Mouse (Mus musculus) embryonic facial prominence, embryonic 14.5 days (tissue): ENCODE measurements around the gene Usp9x. TPM values are rescaled to one million over a fixed set of nuclear protein-coding genes. Genes with fewer than 3 reads are reported as not detected.

ENCODE experiments used
- ATAC-seq: fragments of 200-750 bp; cut with Nextera tagmentation; 2 replicates; pipeline ENCODE4 v1.8.0; 2017; ENCODE audit warnings: low read depth, moderate number of reproducible peaks, moderate TSS enrichment
- DNase-seq: peaks from one replicate; pipeline ENCODE4 v3.0.0-alpha.2; 2015; ENCODE audit warnings: low spot score
- H3K27ac ChIP-seq: fragments of 300-500 bp; sonication (generic); replicated peaks from 2 replicates; pipeline ENCODE4 v1.5.1; 2014; ENCODE audit warnings: low read depth, mild to moderate bottlenecking, low read length, moderate library complexity
- H3K27me3 ChIP-seq: fragments of 300-500 bp; sonication (generic); replicated peaks from 2 replicates; pipeline ENCODE4 v1.6.1; 2014; ENCODE audit warnings: low read length; ENCODE audit not compliant: control insufficient read depth, insufficient read depth
- H3K36me3 ChIP-seq: fragments of 300-500 bp; sonication (generic); 2 replicates; pipeline ENCODE4 v1.6.1; 2014; ENCODE audit warnings: low read length, mixed read lengths; ENCODE audit not compliant: control insufficient read depth, insufficient read depth
- H3K4me1 ChIP-seq: fragments of 300-500 bp; sonication (generic); 2 replicates; pipeline ENCODE4 v1.6.1; 2014; ENCODE audit warnings: antibody characterized with exemption, low read length; ENCODE audit not compliant: control insufficient read depth, insufficient read depth
- H3K4me2 ChIP-seq: fragments of 300-500 bp; sonication (generic); 2 replicates; pipeline ENCODE4 v1.6.1; 2014; ENCODE audit warnings: low read depth, mild to moderate bottlenecking, low read length, moderate library complexity, mixed read lengths
- H3K4me3 ChIP-seq: fragments of 300-500 bp; sonication (generic); 2 replicates; pipeline ENCODE4 v1.5.1; 2014; ENCODE audit warnings: low read depth, mild to moderate bottlenecking, low read length
- H3K9ac ChIP-seq: fragments of 300-500 bp; sonication (generic); 2 replicates; pipeline ENCODE4 v1.6.1; 2014; ENCODE audit warnings: low read depth, mild to moderate bottlenecking, low read length, moderate library complexity, mixed read lengths
- H3K9me3 ChIP-seq: fragments of 300-500 bp; sonication (generic); 2 replicates; pipeline ENCODE4 v1.6.1; 2016; ENCODE audit warnings: low read length; ENCODE audit not compliant: control insufficient read depth
- WGBS: fragments of 180-500 bp; shearing (Covaris S2); extraction: QIAGEN DNeasy Blood & Tissue Kit; methylation state at CpG from one replicate; pipeline ENCODE4 v1.1.7; 2014; 5-methylcytosine and 5-hydroxymethylcytosine counted together
- polyA plus RNA-seq: library from polyadenylated mRNA; unstranded; fragments of >200 nt; fragmentation: Nextera tagmentation; extraction: Ambion mirVana; gene quantifications from 2 replicates; pipeline ENCODE4 v1.2.1, GENCODE M21; 2014

The Usp9x gene
- polyA plus RNA-seq: 54.5 and 58.9 TPM in 2 replicates

DNA sequence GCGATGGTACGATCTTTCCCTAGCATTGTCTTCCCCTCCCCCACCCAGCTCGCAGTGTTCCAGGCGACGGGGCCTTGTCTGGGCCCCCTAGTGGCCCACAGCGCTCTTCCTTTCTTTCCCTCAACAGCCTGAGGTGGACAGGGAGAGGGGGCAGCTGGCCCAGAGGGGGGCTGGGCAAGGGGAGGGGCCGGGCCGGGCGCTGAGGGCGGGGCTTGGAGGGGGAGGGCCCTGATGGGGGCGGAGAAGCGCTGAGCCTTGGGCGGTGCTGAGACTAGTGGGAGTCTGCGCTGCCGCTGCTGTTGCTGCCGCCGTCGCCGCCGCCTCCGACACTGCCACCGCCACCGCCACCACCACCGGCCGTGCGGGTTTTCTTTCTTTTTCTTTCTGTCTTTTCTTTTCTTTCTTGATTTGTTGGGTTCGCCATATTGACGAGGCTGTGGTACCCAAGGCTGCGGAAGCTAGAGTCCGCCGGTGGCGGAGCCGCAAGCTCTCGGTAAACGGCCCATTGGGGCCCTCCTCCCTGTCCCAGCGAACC, at the start of gene Usp9x:
TSS of gene Usp9x (plus strand) at position 258 of the 535 bp plus-strand sequence.
- Histone ChIP-seq H3K27me3 (peaks cover 11% of the 10 kb centered on the region; the same call in 1 of the 2 replicates), H3K9ac (peak within 1 kb of the TSS; percentile 88), H3K36me3 (no peaks in the 10 kb centered on the region), H3K4me1 (no peaks in the 10 kb centered on the region), H3K27ac (peak within 1 kb of the TSS; percentile 94), H3K4me2 (peak within 1 kb of the TSS; percentile 55), H3K9me3 (no peaks in the 10 kb centered on the region), H3K4me3 (peak within 1 kb of the TSS; percentile 70)
- WGBS: 12% methylated on average over 14 of the region's 36 CpGs
- ATAC-seq: peak; percentile 92
- peak; percentile 94 for DNase-seq

DNA sequence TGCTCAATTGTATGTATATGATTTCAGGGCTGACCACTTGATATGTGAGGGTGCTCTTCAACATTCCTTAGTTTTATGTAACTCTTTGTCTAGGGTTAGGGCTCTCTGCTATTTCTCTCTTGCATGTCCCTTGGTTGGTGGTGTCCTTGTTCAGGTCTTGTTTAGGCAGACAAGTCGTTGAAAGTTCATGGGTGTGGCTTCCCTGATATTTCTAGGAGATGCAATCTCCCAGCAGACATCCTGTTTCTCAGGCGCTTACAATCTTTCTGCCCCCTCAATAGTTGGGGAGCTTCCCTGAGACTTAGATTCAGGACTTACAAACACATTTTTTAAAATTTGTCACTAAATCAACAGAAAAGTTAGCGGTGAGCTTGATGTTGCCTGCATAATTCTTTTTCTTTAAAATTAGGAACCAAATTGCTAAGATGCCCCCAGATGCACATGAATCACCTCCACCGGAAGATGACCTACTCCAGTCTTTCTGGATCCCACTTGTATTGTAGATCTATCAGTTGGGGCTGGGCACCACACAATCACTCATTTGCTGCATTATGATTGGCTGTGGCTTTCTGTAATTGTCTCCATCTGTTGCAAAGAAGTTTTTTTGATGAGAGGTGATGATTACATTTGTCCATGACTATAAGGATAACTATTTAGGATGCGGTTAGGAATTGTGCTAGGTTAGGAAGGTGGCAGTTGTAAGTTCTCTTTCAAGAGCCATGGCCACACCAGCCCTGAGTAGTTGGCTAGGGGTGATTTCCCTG, 48.6 kb upstream of the Usp9x start:
- Histone ChIP-seq H3K4me2 (no peak overlapping the region), H3K4me1 (no peaks in the 10 kb centered on the region), H3K36me3 (no peaks in the 10 kb centered on the region), H3K9ac (no peak overlapping the region), H3K27ac (no peak overlapping the region), H3K27me3 (no peaks in the 10 kb centered on the region), H3K4me3 (no peak overlapping the region), H3K9me3 (no peaks in the 10 kb centered on the region)
- WGBS: 76% methylated on average over 5 of the region's 5 CpGs
- DNase-seq: no peak
- no peak for ATAC-seq

DNA sequence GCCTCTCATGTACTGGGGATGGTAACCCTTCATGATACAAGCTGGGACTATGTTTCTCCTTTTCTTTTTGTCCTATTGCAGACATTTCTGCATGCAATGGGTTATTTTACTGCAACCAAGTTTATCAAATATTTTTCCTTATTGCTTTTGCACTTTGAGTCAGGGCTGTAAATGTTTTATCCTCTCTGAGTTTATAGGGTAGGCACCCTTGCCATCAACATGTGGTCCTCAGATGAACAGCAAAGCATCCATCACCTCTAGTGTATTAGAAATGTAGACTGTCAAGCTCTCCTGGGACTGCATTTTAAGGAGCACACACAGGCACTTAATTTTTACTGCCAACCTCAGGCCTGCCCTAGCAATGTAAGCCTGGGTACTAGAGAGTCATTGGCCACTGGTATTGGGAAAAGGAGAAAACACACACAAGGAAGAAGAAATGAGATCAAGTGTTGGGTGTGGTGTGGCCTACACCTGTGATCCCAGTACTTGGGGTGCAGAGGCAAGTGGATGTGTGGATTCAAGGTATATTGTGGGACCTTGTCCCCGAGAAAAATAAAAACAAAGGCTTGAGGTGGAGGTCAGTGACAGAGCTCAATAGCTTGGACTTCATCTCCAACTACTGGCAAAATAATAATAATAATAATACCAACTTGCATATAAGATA, 46.6 kb upstream of the Usp9x start:
- Histone ChIP-seq H3K27me3 (no peaks in the 10 kb centered on the region), H3K36me3 (no peaks in the 10 kb centered on the region), H3K9me3 (no peaks in the 10 kb centered on the region), H3K4me1 (no peaks in the 10 kb centered on the region), H3K4me3 (no peak overlapping the region), H3K9ac (no peak overlapping the region), H3K27ac (no peak overlapping the region), H3K4me2 (no peak overlapping the region)
- WGBS: 71% methylated on average over 1 of the region's 1 CpGs
- DNase-seq: no peak
- no peak for ATAC-seq

GRCm38 (mm10) chrX:13025286-13025685, 46.0 kb upstream of the Usp9x start:
- ATAC-seq (no peak), DNase-seq (no peak)
- Histone ChIP-seq H3K9ac (no peak overlapping the region), H3K27me3 (no peaks in the 10 kb centered on the region), H3K4me3 (no peak overlapping the region), H3K36me3 (no peaks in the 10 kb centered on the region), H3K9me3 (no peaks in the 10 kb centered on the region), H3K27ac (no peak overlapping the region), H3K4me1 (no peaks in the 10 kb centered on the region), H3K4me2 (no peak overlapping the region)
- WGBS: 83% methylated on average over 8 of the region's 8 CpGs

DNA sequence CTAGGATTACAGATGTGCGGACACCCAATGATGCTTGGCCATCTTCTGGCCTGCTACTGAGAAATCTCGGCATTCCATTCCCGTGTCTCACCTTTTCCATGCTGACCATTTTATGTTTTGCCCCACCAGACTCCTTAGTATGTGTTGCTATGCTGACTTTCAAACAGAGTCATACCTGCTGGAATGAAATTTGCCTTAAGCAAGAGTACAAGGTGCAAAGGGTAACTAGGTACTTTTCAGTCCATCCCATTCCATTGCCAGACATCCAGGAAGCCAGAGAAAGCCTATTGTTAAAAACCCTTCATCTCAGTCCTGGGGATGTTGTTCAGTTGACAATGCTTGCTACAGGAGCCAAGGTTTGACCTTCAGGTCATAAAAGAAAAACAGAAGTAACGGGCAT, 43.1 kb upstream of the Usp9x start:
- 80% methylated on average over 4 of the region's 4 CpGs for WGBS
- ATAC-seq: no peak
- H3K4me1 ChIP-seq: no peaks in the 10 kb centered on the region

GRCm38 (mm10) chrX:13029996-13030395, 41.3 kb upstream of the Usp9x start:
- no peaks in the 10 kb centered on the region for H3K4me1 ChIP-seq
- H3K36me3 ChIP-seq: no peaks in the 10 kb centered on the region
- no peak overlapping the region for H3K9ac ChIP-seq
- H3K9me3 ChIP-seq: no peaks in the 10 kb centered on the region
- H3K4me3 ChIP-seq: no peak overlapping the region
- no peaks in the 10 kb centered on the region for H3K27me3 ChIP-seq
- no peak overlapping the region for H3K4me2 ChIP-seq
- no peak for DNase-seq
- 90% methylated on average over 6 of the region's 6 CpGs for WGBS
- ATAC-seq: no peak
- no peak overlapping the region for H3K27ac ChIP-seq

More for the DNA sequence above, 43.1 kb upstream of the Usp9x start:
- Histone ChIP-seq H3K27me3 (no peaks in the 10 kb centered on the region), H3K36me3 (no peaks in the 10 kb centered on the region), H3K4me3 (no peak overlapping the region), H3K27ac (no peak overlapping the region), H3K9ac (no peak overlapping the region), H3K9me3 (no peaks in the 10 kb centered on the region), H3K4me2 (no peak overlapping the region)
- DNase-seq: no peak

DNA sequence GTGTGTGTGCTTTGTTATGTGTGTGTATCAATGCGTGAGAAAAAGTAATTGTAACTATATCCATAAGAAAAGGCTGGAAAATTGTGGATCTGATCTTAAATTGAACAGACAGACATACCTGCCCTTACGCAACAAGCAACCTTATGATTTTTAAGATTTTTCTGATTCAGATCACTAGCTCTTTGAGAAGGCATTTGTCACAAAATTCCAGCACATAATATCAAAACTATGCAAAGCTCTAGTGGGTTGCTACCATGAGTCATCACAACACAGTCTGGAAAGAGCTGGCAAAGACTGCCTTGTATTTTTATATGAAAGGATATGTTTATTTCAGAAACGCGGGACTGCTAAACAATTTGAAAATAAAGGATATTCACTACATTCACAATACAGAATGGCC, 34.2 kb upstream of the Usp9x start:
- no peak overlapping the region for H3K9ac ChIP-seq
- DNase-seq (no peak), ATAC-seq (no peak)
- no peak overlapping the region for H3K27ac ChIP-seq
- H3K4me2 ChIP-seq: no peak overlapping the region
- H3K9me3 ChIP-seq: no peaks in the 10 kb centered on the region
- H3K4me1 ChIP-seq: no peaks in the 10 kb centered on the region
- H3K36me3 ChIP-seq: no peaks in the 10 kb centered on the region
- H3K4me3 ChIP-seq: no peak overlapping the region
- WGBS: 87% methylated on average over 4 of the region's 4 CpGs
- H3K27me3 ChIP-seq: peaks cover 5% of the 10 kb centered on the region

- no peak overlapping the region for H3K9ac ChIP-seq
- H3K4me2 ChIP-seq: no peak overlapping the region
- ATAC-seq (no peak), DNase-seq (peak; percentile 2)
- no peaks in the 10 kb centered on the region for H3K4me1 ChIP-seq
- 48% methylated on average over 3 of the region's 3 CpGs for WGBS
- peaks cover 19% of the 10 kb centered on the region for H3K27me3 ChIP-seq
- H3K4me3 ChIP-seq: no peak overlapping the region
- H3K27ac ChIP-seq: no peak overlapping the region
- H3K9me3 ChIP-seq: no peaks in the 10 kb centered on the region
- no peaks in the 10 kb centered on the region for H3K36me3 ChIP-seq
Observed at GRCm38 (mm10) chrX:13039211-13039610, 32.1 kb upstream of the Usp9x start.
